Mouse (Mus musculus) stomach, postnatal 0 days (tissue): ENCODE measurements at regions not wholly inside any gene's neighbourhood (a gene's known extent, or its start where the extent isn't known, plus 50 kb on each side); places are given as distances from the start of the nearest gene placed in this dataset.

Experiments used
- ATAC-seq: fragments of 200-750 bp; cut with Nextera tagmentation; 2 replicates; pipeline ENCODE4 v1.8.0; 2017; ENCODE audit not compliant: low FRiP score, low TSS enrichment
- DNase-seq: peaks from one replicate; pipeline ENCODE4 v3.0.0-alpha.2; 2016; ENCODE audit warnings: low spot score
- H3K27ac ChIP-seq: fragments of 300-500 bp; sonication (generic); replicated peaks from 2 replicates; pipeline ENCODE4 v1.5.1; 2014; ENCODE audit warnings: mild to moderate bottlenecking, control low read depth
- H3K27me3 ChIP-seq: fragments of 300-500 bp; sonication (generic); 2 replicates; pipeline ENCODE4 v1.6.1; 2014; ENCODE audit warnings: low read length; ENCODE audit not compliant: control insufficient read depth, insufficient read depth
- H3K36me3 ChIP-seq: fragments of 300-500 bp; sonication (generic); 2 replicates; pipeline ENCODE4 v1.6.1; 2014; ENCODE audit warnings: low read length, mixed read lengths; ENCODE audit not compliant: control insufficient read depth, insufficient read depth
- H3K4me1 ChIP-seq: fragments of 300-500 bp; sonication (generic); replicated peaks from 2 replicates; pipeline ENCODE4 v1.6.1; 2014; ENCODE audit warnings: antibody characterized with exemption; ENCODE audit not compliant: control insufficient read depth, insufficient read depth
- H3K4me2 ChIP-seq: fragments of 300-500 bp; sonication (generic); replicated peaks from 2 replicates; pipeline ENCODE4 v1.6.1; 2014; ENCODE audit warnings: low read depth, mild to moderate bottlenecking, control low read depth, moderate library complexity
- H3K4me3 ChIP-seq: fragments of 300-500 bp; sonication (generic); 2 replicates; pipeline ENCODE4 v1.5.1; 2014; ENCODE audit warnings: low read depth, low read length, control low read depth
- H3K9ac ChIP-seq: fragments of 300-500 bp; sonication (generic); 2 replicates; pipeline ENCODE4 v1.6.1; 2014; ENCODE audit warnings: mild to moderate bottlenecking, low read length, control low read depth, mixed read lengths
- H3K9me3 ChIP-seq: fragments of 300-500 bp; sonication (generic); 2 replicates; pipeline ENCODE4 v1.6.1; 2016; ENCODE audit warnings: low read length; ENCODE audit not compliant: control insufficient read depth
- CTCF ChIP-seq: IDR thresholded peaks from 2 replicates; pipeline ENCODE4 v1.5.1; 2016; ENCODE audit warnings: antibody characterized with exemption, low read depth, mild to moderate bottlenecking, moderate library complexity
- EP300 ChIP-seq: optimal IDR thresholded peaks from 2 replicates; pipeline ENCODE3; 2016; ENCODE audit warnings: antibody characterized with exemption
- WGBS: fragments of 180-500 bp; shearing (Covaris S2); extraction: QIAGEN DNeasy Blood & Tissue Kit; methylation state at CpG from one replicate; pipeline ENCODE4 v1.1.7; 2014; 5-methylcytosine and 5-hydroxymethylcytosine counted together

DNA sequence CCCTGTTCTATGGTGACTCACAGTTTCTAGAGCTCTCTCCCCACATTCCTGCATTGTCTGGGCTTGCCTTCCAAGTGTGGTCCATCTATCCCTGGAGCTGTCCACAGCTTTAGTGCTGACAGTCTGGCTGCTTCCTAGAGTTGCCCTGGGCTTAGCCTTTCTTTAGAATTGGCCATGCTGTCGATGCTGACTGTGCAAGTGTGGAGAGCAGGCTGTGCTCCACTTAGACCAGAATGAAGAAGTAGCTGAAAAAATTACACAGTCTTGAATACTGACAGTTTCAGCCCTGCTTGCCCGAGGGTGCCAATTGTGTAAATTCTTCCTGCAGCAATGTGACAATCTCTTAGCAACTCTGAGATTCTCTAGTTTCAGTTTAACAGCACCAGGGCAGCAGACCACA is 203.3 kb upstream of the Tmpo start:
- WGBS, result 61% methylated on average over 2 of the region's 2 CpGs
- no peak overlapping the region for H3K4me2 ChIP-seq
- no peak overlapping the region for H3K9ac ChIP-seq
- no peaks in the 10 kb centered on the region for H3K27me3 ChIP-seq
- H3K9me3 ChIP-seq, result no peaks in the 10 kb centered on the region
- H3K4me3 ChIP-seq, result no peak overlapping the region
- H3K27ac ChIP-seq, result no peak overlapping the region
- ATAC-seq (no peak; the same call in 1 of the 2 replicates), DNase-seq (peak; percentile 38)
- no peaks in the 10 kb centered on the region for H3K36me3 ChIP-seq
- no peak for TF ChIP-seq EP300
- no peak for TF ChIP-seq CTCF
- no peaks in the 10 kb centered on the region for H3K4me1 ChIP-seq

DNA sequence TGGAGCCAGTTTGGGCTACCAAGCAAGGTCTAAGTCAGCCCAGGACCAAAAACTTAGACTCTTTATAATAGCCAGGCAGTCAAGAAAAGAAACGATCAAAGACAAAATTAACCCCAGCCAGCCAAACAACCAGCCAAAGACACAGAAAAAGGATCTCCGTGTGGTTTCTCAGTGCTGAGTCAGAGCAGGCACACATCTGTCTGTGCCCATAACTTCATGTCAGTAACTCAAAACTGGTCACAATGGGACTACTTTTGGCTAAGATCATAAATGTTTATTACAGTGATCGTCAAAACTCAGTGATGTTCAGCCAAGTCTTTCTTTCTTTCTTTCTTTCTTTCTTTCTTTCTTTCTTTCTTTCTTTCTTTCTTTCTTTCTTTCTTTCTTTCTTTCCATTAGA is 195.6 kb upstream of the Tmpo start:
- no peaks in the 10 kb centered on the region for H3K36me3 ChIP-seq
- H3K9me3 ChIP-seq, result no peaks in the 10 kb centered on the region
- no peaks in the 10 kb centered on the region for H3K27me3 ChIP-seq
- DNase-seq (no peak), ATAC-seq (no peak)
- no peak overlapping the region for H3K4me2 ChIP-seq
- H3K27ac ChIP-seq, result no peak overlapping the region
- no peaks in the 10 kb centered on the region for H3K4me1 ChIP-seq
- 83% methylated on average over 3 of the region's 3 CpGs for WGBS
- H3K4me3 ChIP-seq, result no peak overlapping the region
- no peak overlapping the region for H3K9ac ChIP-seq
- TF ChIP-seq CTCF (no peak), EP300 (no peak)

DNA sequence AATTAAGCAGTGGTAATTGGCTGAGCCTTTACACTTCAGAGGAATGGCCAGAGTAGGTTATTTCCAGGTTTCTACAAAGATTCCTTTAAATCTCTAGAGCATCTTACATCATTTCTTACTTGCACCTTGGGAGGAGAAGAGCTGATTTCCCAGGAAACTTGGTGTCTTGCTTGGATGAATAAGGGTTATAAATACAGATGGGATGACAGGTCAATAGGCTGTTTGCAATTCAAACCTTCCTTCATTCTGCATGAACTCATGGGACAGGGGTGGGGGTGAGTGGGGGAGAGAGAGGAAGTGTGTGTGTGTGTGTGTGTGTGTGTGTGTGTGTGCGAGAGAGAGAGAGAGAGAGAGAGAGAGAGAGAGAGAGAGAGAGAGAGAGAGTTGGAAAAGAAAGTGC is 186.4 kb upstream of the Tmpo start:
- DNase-seq (no peak), ATAC-seq (no peak)
- no peak overlapping the region for H3K27ac ChIP-seq
- no peaks in the 10 kb centered on the region for H3K36me3 ChIP-seq
- H3K9ac ChIP-seq, result no peak overlapping the region
- H3K4me1 ChIP-seq, result no peaks in the 10 kb centered on the region
- H3K27me3 ChIP-seq, result no peaks in the 10 kb centered on the region
- H3K4me2 ChIP-seq, result no peak overlapping the region
- WGBS, result 83% methylated on average over 1 of the region's 1 CpGs
- no peak for TF ChIP-seq EP300
- TF ChIP-seq CTCF, result no peak
- H3K9me3 ChIP-seq, result no peaks in the 10 kb centered on the region
- H3K4me3 ChIP-seq, result no peak overlapping the region

DNA sequence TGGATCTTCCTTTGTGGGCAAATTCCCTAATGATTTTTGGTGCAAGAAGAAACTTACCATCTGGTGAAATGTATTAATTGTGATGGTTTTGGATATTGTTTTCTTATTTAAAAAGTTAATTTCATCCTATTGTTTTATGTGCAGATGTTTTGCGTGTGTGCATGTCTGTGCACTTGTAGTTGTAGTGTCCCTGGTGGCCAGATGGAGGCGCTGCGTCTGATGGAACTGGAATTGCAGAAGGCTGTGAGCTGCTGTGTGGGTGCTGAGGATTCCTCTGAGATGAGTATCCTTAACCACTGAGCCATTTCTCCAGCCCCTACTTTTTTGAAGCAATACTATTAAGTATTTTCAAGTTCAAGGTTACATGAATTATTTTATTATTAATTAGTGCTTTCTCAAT is 181.5 kb upstream of the Tmpo start:
- H3K9me3 ChIP-seq, result no peaks in the 10 kb centered on the region
- H3K36me3 ChIP-seq, result no peaks in the 10 kb centered on the region
- no peaks in the 10 kb centered on the region for H3K4me1 ChIP-seq
- H3K27ac ChIP-seq, result no peak overlapping the region
- 76% methylated on average over 3 of the region's 3 CpGs for WGBS
- DNase-seq (no peak), ATAC-seq (no peak)
- H3K4me3 ChIP-seq, result no peak overlapping the region
- TF ChIP-seq CTCF, result peak; percentile 36; the same call in 1 of the 2 replicates
- TF ChIP-seq EP300, result no peak
- no peak overlapping the region for H3K4me2 ChIP-seq
- no peaks in the 10 kb centered on the region for H3K27me3 ChIP-seq
- no peak overlapping the region for H3K9ac ChIP-seq

DNA sequence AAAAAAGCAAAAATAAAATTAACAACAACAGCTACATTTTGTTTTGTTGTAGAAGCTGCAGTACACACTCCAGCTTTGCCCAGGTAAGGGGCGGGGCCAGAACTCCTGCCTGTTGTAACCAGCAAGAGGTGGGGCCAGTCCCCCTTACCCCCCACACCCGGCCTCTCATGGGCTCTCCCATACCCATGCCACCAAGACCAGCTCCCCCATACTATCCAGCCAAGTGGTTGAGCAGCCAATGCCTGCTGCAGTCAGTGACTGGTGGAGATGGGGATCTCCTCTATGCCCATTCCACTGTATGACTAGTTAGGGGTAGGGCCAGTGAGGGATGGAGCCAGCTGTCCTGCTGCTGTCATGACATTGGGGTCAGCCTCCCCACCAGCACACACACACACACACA is 180.5 kb upstream of the Tmpo start:
- DNase-seq (no peak), ATAC-seq (no peak)
- WGBS, result 74% methylated on average over 2 of the region's 2 CpGs
- Histone ChIP-seq H3K27ac (no peak overlapping the region), H3K4me3 (no peak overlapping the region), H3K9me3 (no peaks in the 10 kb centered on the region), H3K4me1 (no peaks in the 10 kb centered on the region), H3K36me3 (no peaks in the 10 kb centered on the region), H3K27me3 (no peaks in the 10 kb centered on the region), H3K4me2 (no peak overlapping the region), H3K9ac (no peak overlapping the region)
- TF ChIP-seq CTCF (no peak), EP300 (no peak)

DNA sequence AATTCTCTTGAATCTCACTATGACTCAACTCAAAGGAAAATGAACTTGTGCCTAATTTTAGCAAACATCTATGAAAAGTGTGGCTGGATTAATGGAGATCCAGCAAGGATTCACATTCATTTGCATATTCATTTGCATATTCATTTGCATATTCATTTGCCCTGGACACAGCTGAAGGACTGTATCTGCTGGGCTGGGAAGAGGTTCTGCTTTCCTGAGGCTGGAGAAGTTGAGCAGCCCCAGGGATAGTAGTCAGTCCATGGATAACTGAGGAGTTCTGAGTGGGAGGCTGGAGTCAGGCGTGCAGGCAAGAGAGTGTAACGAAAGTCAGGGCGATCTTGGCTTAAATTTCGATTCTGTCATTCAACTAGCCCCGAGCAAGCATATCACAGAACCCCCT is 164.3 kb upstream of the Tmpo start:
- ATAC-seq (no peak), DNase-seq (no peak)
- WGBS, result 76% methylated on average over 5 of the region's 5 CpGs
- TF ChIP-seq EP300, result no peak
- no peak for TF ChIP-seq CTCF
- no peak overlapping the region for H3K9ac ChIP-seq
- H3K27ac ChIP-seq, result no peak overlapping the region
- H3K4me2 ChIP-seq, result no peak overlapping the region
- no peaks in the 10 kb centered on the region for H3K4me1 ChIP-seq
- no peaks in the 10 kb centered on the region for H3K36me3 ChIP-seq
- H3K4me3 ChIP-seq, result no peak overlapping the region
- H3K9me3 ChIP-seq, result no peaks in the 10 kb centered on the region
- no peaks in the 10 kb centered on the region for H3K27me3 ChIP-seq

DNA sequence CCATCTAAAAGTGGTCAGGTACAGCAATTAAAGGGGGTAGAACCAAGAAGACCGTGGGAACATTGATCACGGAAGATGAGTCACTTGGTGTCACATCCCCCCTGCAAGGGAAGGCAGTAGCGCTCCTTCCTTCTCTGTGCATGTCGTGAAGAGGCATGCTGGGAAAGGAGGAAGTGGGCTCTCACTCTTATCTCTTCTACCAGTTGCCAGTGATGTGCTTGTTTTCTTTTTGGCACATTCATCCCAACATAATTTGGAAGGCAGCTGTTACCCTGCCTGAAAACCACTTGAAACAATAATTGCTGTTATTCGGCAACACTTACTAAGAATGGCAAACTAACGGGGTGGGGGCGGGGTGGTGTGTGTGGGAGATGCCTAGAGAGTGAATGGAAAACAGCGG is 161.0 kb upstream of the Tmpo start:
- DNase-seq, result no peak
- ATAC-seq, result no peak
- 73% methylated on average over 8 of the region's 8 CpGs for WGBS
- no peak overlapping the region for H3K9ac ChIP-seq
- H3K4me3 ChIP-seq, result no peak overlapping the region
- H3K4me1 ChIP-seq, result no peaks in the 10 kb centered on the region
- no peaks in the 10 kb centered on the region for H3K27me3 ChIP-seq
- H3K4me2 ChIP-seq, result no peak overlapping the region
- TF ChIP-seq CTCF (no peak), EP300 (no peak)
- no peak overlapping the region for H3K27ac ChIP-seq
- no peaks in the 10 kb centered on the region for H3K36me3 ChIP-seq
- H3K9me3 ChIP-seq, result no peaks in the 10 kb centered on the region
